Mouse (Mus musculus): ENCODE measurements at regions not wholly inside any gene's neighbourhood (a gene's known extent, or its start where the extent isn't known, plus 50 kb on each side); places are given as distances from the start of the nearest gene placed in this dataset.

- no peak overlapping the region for H3K27ac ChIP-seq
- no peaks in the 10 kb centered on the region for H3K27me3 ChIP-seq (ENCODE audit: control insufficient read depth, insufficient read depth, low read length)
- no peak overlapping the region for H3K4me3 ChIP-seq (ENCODE audit: insufficient read depth in 1 of 2, low read depth in 2 of 2, low read length in 2 of 2)
- no peak overlapping the region for H3K9ac ChIP-seq (replicated peaks)
- H3K9me3 ChIP-seq (ENCODE audit: control insufficient read depth, low read length), result no peaks in the 10 kb centered on the region
- no peaks in the 10 kb centered on the region for H3K36me3 ChIP-seq (replicated peaks; ENCODE audit: control insufficient read depth, insufficient read depth, low read depth)
- DNase-seq (ENCODE audit: low read depth in 3 of 3, low spot score in 3 of 3), result no peak
- H3K4me1 ChIP-seq (replicated peaks; ENCODE audit: control insufficient read depth in 2 of 2, insufficient read depth in 2 of 2, low read length in 1 of 2), result no peaks in the 10 kb centered on the region
- H3K4me2 ChIP-seq (ENCODE audit: low read depth), result no peak overlapping the region
- 11% methylated on average over 6 of the region's 6 CpGs for WGBS (ENCODE audit: insufficient replicate concordance)
- no peak for ATAC-seq (ENCODE audit: insufficient read depth)
- TF ChIP-seq EP300 (IDR thresholded peaks at IDR 0.05; ENCODE audit: low read depth) (no peak), CTCF (IDR thresholded peaks at IDR 0.05; ENCODE audit: low read depth) (no peak)
Measured at GRCm38 (mm10) chr13:110747223-110747868, 352.5 kb downstream of the Plk2 start.

DNA sequence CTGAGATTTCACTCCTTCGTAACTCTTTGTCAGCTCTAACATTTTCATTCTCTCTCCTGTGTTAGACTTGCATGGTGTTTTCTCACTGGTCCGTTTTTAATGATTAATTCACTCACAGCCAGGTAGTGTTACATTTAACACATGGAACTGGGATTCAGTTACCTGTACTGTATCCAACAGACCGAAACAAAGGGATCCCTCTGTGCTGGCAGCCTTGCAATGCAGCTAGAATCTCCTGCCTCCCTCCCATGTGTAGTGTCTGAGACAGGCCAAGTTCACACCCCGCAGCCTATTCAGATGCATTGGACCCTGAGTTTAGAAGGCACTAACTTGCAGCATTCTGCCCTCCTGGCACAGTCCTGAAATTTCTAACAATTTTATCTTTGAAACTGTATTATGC is 357.9 kb downstream of the Plk2 start:
- 57% methylated on average over 4 of the region's 4 CpGs for WGBS (ENCODE audit: insufficient replicate concordance)
- ATAC-seq (ENCODE audit: insufficient read depth), result no peak

DNA sequence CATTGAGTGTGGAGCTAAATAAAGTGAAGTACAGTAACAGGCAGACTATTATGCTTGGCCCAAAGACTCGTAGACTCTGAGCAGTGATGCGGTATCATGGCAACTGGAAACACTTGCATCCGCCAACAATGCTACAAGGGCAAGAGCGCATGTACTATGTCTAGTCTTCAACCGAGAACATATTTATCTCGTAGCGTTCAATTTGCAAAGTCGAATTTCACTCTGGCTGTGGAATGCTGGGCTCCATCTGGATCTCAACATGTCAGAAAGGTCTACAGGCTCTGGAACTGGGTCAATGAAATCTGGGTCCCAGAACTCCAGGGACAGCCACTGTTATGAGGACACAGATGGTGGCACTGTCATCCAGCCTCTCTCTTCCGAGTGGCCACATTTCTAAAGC is 359.7 kb downstream of the Plk2 start:
- Histone ChIP-seq H3K36me3 (replicated peaks; ENCODE audit: control insufficient read depth, insufficient read depth, low read depth) (no peaks in the 10 kb centered on the region), H3K27me3 (ENCODE audit: control insufficient read depth, insufficient read depth, low read length) (no peaks in the 10 kb centered on the region), H3K9me3 (ENCODE audit: control insufficient read depth, low read length) (no peaks in the 10 kb centered on the region), H3K4me2 (ENCODE audit: low read depth) (no peak overlapping the region), H3K4me1 (replicated peaks; ENCODE audit: control insufficient read depth in 2 of 2, insufficient read depth in 2 of 2, low read length in 1 of 2) (no peaks in the 10 kb centered on the region), H3K4me3 (ENCODE audit: insufficient read depth in 1 of 2, low read depth in 2 of 2, low read length in 2 of 2) (no peak overlapping the region), H3K27ac (no peak overlapping the region), H3K9ac (replicated peaks) (no peak overlapping the region)
- DNase-seq (ENCODE audit: low read depth in 3 of 3, low spot score in 3 of 3) (no peak), ATAC-seq (ENCODE audit: insufficient read depth) (no peak)
- no peak for TF ChIP-seq EP300 (IDR thresholded peaks at IDR 0.05; ENCODE audit: low read depth)
- TF ChIP-seq CTCF (IDR thresholded peaks at IDR 0.05; ENCODE audit: low read depth), result no peak
- 73% methylated on average over 9 of the region's 9 CpGs for WGBS (ENCODE audit: insufficient replicate concordance)

More for the DNA sequence above, 357.9 kb downstream of the Plk2 start:
- no peak for DNase-seq (ENCODE audit: low read depth in 3 of 3, low spot score in 3 of 3)
- no peaks in the 10 kb centered on the region for H3K9me3 ChIP-seq (ENCODE audit: control insufficient read depth, low read length)
- no peak overlapping the region for H3K4me3 ChIP-seq (ENCODE audit: insufficient read depth in 1 of 2, low read depth in 2 of 2, low read length in 2 of 2)
- no peaks in the 10 kb centered on the region for H3K27me3 ChIP-seq (ENCODE audit: control insufficient read depth, insufficient read depth, low read length)
- no peaks in the 10 kb centered on the region for H3K4me1 ChIP-seq (replicated peaks; ENCODE audit: control insufficient read depth in 2 of 2, insufficient read depth in 2 of 2, low read length in 1 of 2)
- TF ChIP-seq CTCF (IDR thresholded peaks at IDR 0.05; ENCODE audit: low read depth) (no peak), EP300 (IDR thresholded peaks at IDR 0.05; ENCODE audit: low read depth) (no peak)
- H3K36me3 ChIP-seq (replicated peaks; ENCODE audit: control insufficient read depth, insufficient read depth, low read depth), result no peaks in the 10 kb centered on the region
- H3K9ac ChIP-seq (replicated peaks), result no peak overlapping the region
- H3K27ac ChIP-seq, result no peak overlapping the region
- no peak overlapping the region for H3K4me2 ChIP-seq (ENCODE audit: low read depth)

DNA sequence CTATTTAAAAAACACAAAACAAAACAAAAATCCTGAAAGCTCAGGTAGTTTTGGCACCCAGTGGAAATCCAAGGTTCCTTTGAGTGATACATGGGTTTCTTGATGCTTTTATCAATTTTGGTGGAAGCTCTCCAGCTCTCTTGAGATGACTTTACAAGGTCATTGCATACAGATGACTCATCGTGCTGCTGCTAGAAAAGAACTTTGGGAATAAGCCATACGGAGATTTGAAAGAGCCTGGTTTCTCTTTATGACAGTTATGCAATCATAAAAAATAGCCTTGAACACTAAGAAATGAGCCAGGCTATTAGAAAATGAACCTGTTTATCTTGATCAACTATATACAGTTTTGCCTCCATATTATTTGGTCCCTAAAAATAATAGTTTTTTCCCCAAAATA is 362.0 kb downstream of the Plk2 start:
- Histone ChIP-seq H3K4me2 (ENCODE audit: low read depth) (no peak overlapping the region), H3K27ac (no peak overlapping the region), H3K36me3 (replicated peaks; ENCODE audit: control insufficient read depth, insufficient read depth, low read depth) (no peaks in the 10 kb centered on the region), H3K4me3 (ENCODE audit: insufficient read depth in 1 of 2, low read depth in 2 of 2, low read length in 2 of 2) (no peak overlapping the region), H3K4me1 (replicated peaks; ENCODE audit: control insufficient read depth in 2 of 2, insufficient read depth in 2 of 2, low read length in 1 of 2) (no peaks in the 10 kb centered on the region), H3K27me3 (ENCODE audit: control insufficient read depth, insufficient read depth, low read length) (no peaks in the 10 kb centered on the region), H3K9me3 (ENCODE audit: control insufficient read depth, low read length) (no peaks in the 10 kb centered on the region), H3K9ac (replicated peaks) (no peak overlapping the region)
- 69% methylated on average over 2 of the region's 2 CpGs for WGBS (ENCODE audit: insufficient replicate concordance)
- ATAC-seq (ENCODE audit: insufficient read depth) (no peak), DNase-seq (ENCODE audit: low read depth in 3 of 3, low spot score in 3 of 3) (no peak)
- no peak for TF ChIP-seq EP300 (IDR thresholded peaks at IDR 0.05; ENCODE audit: low read depth)
- TF ChIP-seq CTCF (IDR thresholded peaks at IDR 0.05; ENCODE audit: low read depth), result no peak

DNA sequence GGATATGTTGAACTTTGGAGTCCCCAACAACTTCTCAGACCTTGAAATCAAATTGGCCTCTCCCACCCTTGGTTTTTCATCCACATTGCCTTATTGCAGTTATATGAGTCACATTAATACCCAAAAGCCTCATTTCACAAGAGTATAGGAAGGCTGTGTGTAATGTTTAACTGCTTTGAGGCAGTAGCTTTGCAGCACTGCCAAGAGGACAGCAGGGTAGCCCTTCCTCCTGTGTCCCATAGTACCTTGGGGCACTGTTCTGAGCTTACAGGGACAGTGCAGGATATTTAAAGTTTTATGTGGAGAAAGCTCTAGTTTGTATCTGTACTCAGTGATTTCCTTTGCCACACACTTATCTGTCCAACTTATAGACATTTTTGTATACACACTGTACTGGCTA is 374.4 kb downstream of the Plk2 start:
- TF ChIP-seq EP300 (IDR thresholded peaks at IDR 0.05; ENCODE audit: low read depth) (no peak), CTCF (IDR thresholded peaks at IDR 0.05; ENCODE audit: low read depth) (no peak)
- Histone ChIP-seq H3K4me1 (replicated peaks; ENCODE audit: control insufficient read depth in 2 of 2, insufficient read depth in 2 of 2, low read length in 1 of 2) (no peaks in the 10 kb centered on the region), H3K27me3 (ENCODE audit: control insufficient read depth, insufficient read depth, low read length) (no peaks in the 10 kb centered on the region), H3K4me3 (ENCODE audit: insufficient read depth in 1 of 2, low read depth in 2 of 2, low read length in 2 of 2) (no peak overlapping the region), H3K9me3 (ENCODE audit: control insufficient read depth, low read length) (no peaks in the 10 kb centered on the region), H3K36me3 (replicated peaks; ENCODE audit: control insufficient read depth, insufficient read depth, low read depth) (no peaks in the 10 kb centered on the region), H3K9ac (replicated peaks) (no peak overlapping the region), H3K27ac (no peak overlapping the region), H3K4me2 (ENCODE audit: low read depth) (no peak overlapping the region)
- ATAC-seq (ENCODE audit: insufficient read depth) (no peak), DNase-seq (ENCODE audit: low read depth in 3 of 3, low spot score in 3 of 3) (no peak)
